In the genomic region with DNA sequence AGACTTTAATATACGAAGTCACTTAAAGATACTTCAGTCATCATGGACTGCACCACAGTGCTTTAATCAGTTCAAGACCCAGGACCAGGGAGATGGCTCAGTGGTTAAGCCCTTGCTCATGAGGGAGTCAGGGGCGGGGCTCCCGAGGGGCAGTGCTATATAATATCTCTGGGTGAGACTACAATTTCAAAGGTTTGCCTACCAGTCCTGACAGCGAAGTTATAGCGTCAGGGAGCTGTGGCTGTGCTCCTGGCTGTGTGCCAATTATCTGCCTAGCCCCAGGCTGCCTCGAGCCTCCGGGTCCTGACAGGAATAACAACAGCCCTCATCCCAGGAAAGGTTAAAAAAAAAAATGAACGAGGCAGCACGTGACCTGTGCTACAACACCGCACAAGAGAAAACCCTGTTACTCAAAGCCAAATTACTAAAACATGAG, we compare ENCODE assay signal across 8 mouse cellular contexts. TPM values are rescaled to one million over a fixed set of nuclear protein-coding genes. Genes with fewer than 3 reads are reported as not detected.
DNase-seq lines count a peak whose midpoint lies in the region; ATAC-seq lines count a peak whose summit lies in the region.

No protein-coding gene starts in this region.

- intact Hi-C loops in left cerebral cortex, postnatal 4 days (cut with DNase I): no loop called here
- intact Hi-C loops in left cerebral cortex, postnatal 10 days (cut with DNase I): no loop called here

- H3K4me3 ChIP-seq in forebrain, embryonic 15.5 days: no peak overlapping the region
- H3K4me3 ChIP-seq in neural tube, embryonic 15.5 days (replicated peaks): no peak overlapping the region

- no peak overlapping the region for H3K4me2 ChIP-seq in forebrain, embryonic 15.5 days (replicated peaks)
- H3K4me2 ChIP-seq in neural tube, embryonic 15.5 days: peak overlapping the region; percentile 17; the same call in 1 of the 2 replicates

- H3K27ac ChIP-seq in forebrain, embryonic 15.5 days (replicated peaks): no peak overlapping the region; the same call in 1 of the 2 replicates
- H3K27ac ChIP-seq in neural tube, embryonic 15.5 days (replicated peaks): no peak overlapping the region

- H3K4me1 ChIP-seq in forebrain, embryonic 15.5 days: peaks cover 55% of the 10 kb centered on the region
- peaks cover 32% of the 10 kb centered on the region for H3K4me1 ChIP-seq in neural tube, embryonic 15.5 days

- no peak overlapping the region for H3K9ac ChIP-seq in forebrain, embryonic 15.5 days (replicated peaks)
- no peak overlapping the region for H3K9ac ChIP-seq in neural tube, embryonic 15.5 days (replicated peaks)

- H3K27me3 ChIP-seq in forebrain, embryonic 15.5 days: no peaks in the 10 kb centered on the region
- H3K27me3 ChIP-seq in neural tube, embryonic 15.5 days (replicated peaks): no peaks in the 10 kb centered on the region

- DNase-seq in left cerebral cortex, postnatal 4 days: peak; percentile 35
- DNase-seq in left cerebral cortex, postnatal 10 days (ENCODE audit: extremely low spot score in 1 of 2, low spot score in 2 of 2): no peak
- peak; percentile 57 for DNase-seq in kidney, postnatal 14 days
- no peak for DNase-seq in gastrocnemius, adult 18-20 months (ENCODE audit: low spot score)
- DNase-seq in layer of hippocampus, postnatal 10 days (ENCODE audit: low spot score in 2 of 2): no peak
- no peak for DNase-seq in embryo, embryonic 11 days

- H3K9me3 ChIP-seq in forebrain, embryonic 15.5 days: no peaks in the 10 kb centered on the region
- no peaks in the 10 kb centered on the region for H3K9me3 ChIP-seq in neural tube, embryonic 15.5 days (replicated peaks)

- 23% methylated on average over 10 of the region's 10 CpGs for WGBS in forebrain, embryonic 15.5 days
- WGBS in neural tube, embryonic 15.5 days: 22% methylated on average over 10 of the region's 10 CpGs

- peak; percentile 45 for ATAC-seq in forebrain, embryonic 15.5 days (replicated peaks)
- no peak for ATAC-seq in neural tube, embryonic 15.5 days (ENCODE audit: low FRiP score)

- H3K36me3 ChIP-seq in forebrain, embryonic 15.5 days: 0 out of 2 replicates have a peak, but pooled peaks cover 3% of the 10 kb centered on the region
- H3K36me3 ChIP-seq in neural tube, embryonic 15.5 days: no peaks in the 10 kb centered on the region

RNA-seq across cellular contexts. Expression of gene Trim2, which starts 24.7 kb away (rescaled TPM):
- total RNA-seq in left cerebral cortex, postnatal 4 days (2021): 100 to 1,000 TPM; 331 to 352 TPM
- total RNA-seq in left cerebral cortex, postnatal 10 days (2021): 100 to 1,000 TPM; 186 to 212 TPM
- 188 and 194 TPM in 2 replicates for polyA plus RNA-seq in forebrain, embryonic 15.5 days (2015; fragmentation: Nextera tagmentation; extraction: Ambion mirVana)
- 108 and 137 TPM in 2 replicates for polyA plus RNA-seq in neural tube, embryonic 15.5 days (2015; fragmentation: Nextera tagmentation; extraction: Ambion mirVana)
- 1 to 10 TPM; 1.4 to 1.8 TPM for total RNA-seq in gastrocnemius, adult 18-20 months (2021)
- total RNA-seq in layer of hippocampus, postnatal 10 days (2021): 100 to 1,000 TPM; 267 to 271 TPM

Comparison
In these comparisons a context has a peak if more than half of its experiments do, and no peak if none do; other contexts are left out.
1. DNase-seq: peak in left cerebral cortex, postnatal 4 days (single experiment) and kidney, postnatal 14 days (single experiment); none in left cerebral cortex, postnatal 10 days (0 of 2), gastrocnemius, adult 18-20 months (single experiment), layer of hippocampus, postnatal 10 days (0 of 2) and embryo, embryonic 11 days (single experiment).
2. RNA of gene Trim2, which starts 24.7 kb away (total RNA-seq): 331 to 352 TPM in left cerebral cortex, postnatal 4 days, 267 to 271 TPM in layer of hippocampus, postnatal 10 days and 186 to 212 TPM in left cerebral cortex, postnatal 10 days; 1.4 to 1.8 TPM in gastrocnemius, adult 18-20 months; every median in the first group is over 10 times any median in the second.